Mouse (Mus musculus) limb, embryonic 10.5 days (tissue): ENCODE data around the gene Cd86. TPM values are rescaled to one million over a fixed set of nuclear protein-coding genes. Genes with fewer than 3 reads are reported as not detected.

Experiments
- DNase-seq: peaks from one replicate; pipeline ENCODE4 v3.0.0-alpha.2; 2017; ENCODE audit warnings: low spot score
- H3K27ac ChIP-seq: fragments of 300-500 bp; sonication (generic); 2 replicates; pipeline ENCODE4 v1.5.1; 2016; ENCODE audit warnings: mild to moderate bottlenecking
- H3K27me3 ChIP-seq: fragments of 300-500 bp; sonication (generic); 2 replicates; pipeline ENCODE4 v1.6.1; 2016; ENCODE audit warnings: low read depth, mild to moderate bottlenecking; ENCODE audit not compliant: poor library complexity, severe bottlenecking
- H3K36me3 ChIP-seq: fragments of 300-500 bp; sonication (generic); 2 replicates; pipeline ENCODE4 v1.6.1; 2016; ENCODE audit warnings: mild to moderate bottlenecking, moderate library complexity
- H3K4me1 ChIP-seq: fragments of 300-500 bp; sonication (generic); 2 replicates; pipeline ENCODE4 v1.6.1; 2016
- H3K4me3 ChIP-seq: fragments of 300-500 bp; sonication (generic); 2 replicates; pipeline ENCODE4 v1.5.1; 2016; ENCODE audit warnings: mild to moderate bottlenecking, moderate library complexity
- H3K9me3 ChIP-seq: fragments of 300-500 bp; sonication (generic); replicated peaks from 2 replicates; pipeline ENCODE4 v1.6.1; 2016; ENCODE audit warnings: mild to moderate bottlenecking
- WGBS: fragments of 180-500 bp; shearing (Covaris S2); methylation state at CpG from one replicate; pipeline ENCODE4 v1.1.7; 2016; 5-methylcytosine and 5-hydroxymethylcytosine counted together
- polyA plus RNA-seq: library from polyadenylated mRNA; unstranded; fragments of >200 nt; fragmentation: Nextera tagmentation; extraction: Ambion mirVana; gene quantifications from 2 replicates; pipeline ENCODE4 v1.2.1, GENCODE M21; 2016

Cd86 gene
- polyA plus RNA-seq, 1 experiment from 2014 or later, result 0.55 TPM

GRCm38 (mm10) chr16:36681829-36682228 is 15.9 kb upstream of the Cd86 start:
- Histone ChIP-seq H3K4me1 (peaks cover 3% of the 10 kb centered on the region; the same call in 1 of the 2 replicates), H3K9me3 (no peaks in the 10 kb centered on the region), H3K36me3 (no peaks in the 10 kb centered on the region), H3K4me3 (no peak overlapping the region), H3K27me3 (no peaks in the 10 kb centered on the region), H3K27ac (no peak overlapping the region)
- DNase-seq, result no peak
- 92% methylated on average over 3 of the region's 3 CpGs for WGBS

DNA sequence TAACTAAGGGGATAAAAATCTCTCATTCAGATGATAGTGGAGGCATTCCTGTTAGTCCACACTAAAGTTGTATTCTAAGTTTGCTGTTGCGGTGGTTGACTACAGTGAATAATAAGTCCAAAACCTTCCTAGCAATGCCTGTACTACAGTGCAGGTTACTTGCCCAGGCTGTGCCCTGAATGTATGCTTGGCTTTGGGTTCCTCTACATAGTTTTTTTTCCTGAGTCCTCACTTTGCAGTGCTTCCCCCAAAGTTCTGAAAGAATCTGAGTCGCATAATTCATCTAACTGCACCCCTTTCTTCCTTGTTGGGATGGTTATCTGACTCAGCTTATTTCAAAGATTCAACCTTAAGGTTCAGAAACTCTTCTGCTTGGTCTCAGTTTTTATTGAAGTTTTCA is 10.0 kb upstream of the Cd86 start:
- peaks cover 3% of the 10 kb centered on the region; the same call in 1 of the 2 replicates for H3K4me1 ChIP-seq
- H3K9me3 ChIP-seq, result no peaks in the 10 kb centered on the region
- no peaks in the 10 kb centered on the region for H3K27me3 ChIP-seq
- H3K4me3 ChIP-seq, result no peak overlapping the region
- H3K27ac ChIP-seq, result no peak overlapping the region
- H3K36me3 ChIP-seq, result no peaks in the 10 kb centered on the region
- 86% methylated on average over 2 of the region's 2 CpGs for WGBS
- DNase-seq, result no peak

- 64% methylated on average over 2 of the region's 2 CpGs for WGBS
- no peak for DNase-seq
- Histone ChIP-seq H3K4me3 (no peak overlapping the region), H3K9me3 (no peaks in the 10 kb centered on the region), H3K4me1 (peaks cover 3% of the 10 kb centered on the region; the same call in 1 of the 2 replicates), H3K36me3 (no peaks in the 10 kb centered on the region), H3K27me3 (no peaks in the 10 kb centered on the region), H3K27ac (no peak overlapping the region)
Measured at GRCm38 (mm10) chr16:36675304-36675703, 9.4 kb upstream of the Cd86 start.

GRCm38 (mm10) chr16:36674457-36675204 is 8.8 kb upstream of the Cd86 start:
- 80% methylated on average over 7 of the region's 7 CpGs for WGBS
- H3K4me3 ChIP-seq, result no peak overlapping the region
- no peaks in the 10 kb centered on the region for H3K27me3 ChIP-seq
- H3K27ac ChIP-seq, result no peak overlapping the region
- no peaks in the 10 kb centered on the region for H3K9me3 ChIP-seq
- H3K36me3 ChIP-seq, result no peaks in the 10 kb centered on the region
- DNase-seq, result no peak
- H3K4me1 ChIP-seq, result peaks cover 3% of the 10 kb centered on the region; the same call in 1 of the 2 replicates

GRCm38 (mm10) chr16:36673196-36673595 is 7.3 kb upstream of the Cd86 start:
- no peak overlapping the region for H3K4me3 ChIP-seq
- no peak overlapping the region for H3K27ac ChIP-seq
- no peaks in the 10 kb centered on the region for H3K9me3 ChIP-seq
- 88% methylated on average over 4 of the region's 4 CpGs for WGBS
- no peaks in the 10 kb centered on the region for H3K27me3 ChIP-seq
- no peaks in the 10 kb centered on the region for H3K36me3 ChIP-seq
- H3K4me1 ChIP-seq, result peaks cover 3% of the 10 kb centered on the region; the same call in 1 of the 2 replicates
- no peak for DNase-seq

- 86% methylated on average over 3 of the region's 3 CpGs for WGBS
- DNase-seq, result no peak
- H3K27me3 ChIP-seq, result no peaks in the 10 kb centered on the region
- no peaks in the 10 kb centered on the region for H3K36me3 ChIP-seq
- no peak overlapping the region for H3K27ac ChIP-seq
- H3K9me3 ChIP-seq, result no peaks in the 10 kb centered on the region
- no peaks in the 10 kb centered on the region for H3K4me1 ChIP-seq
- H3K4me3 ChIP-seq, result no peak overlapping the region
Measured at GRCm38 (mm10) chr16:36670590-36670989, 4.7 kb upstream of the Cd86 start.

GRCm38 (mm10) chr16:36666448-36667017 is 652 bp upstream of the Cd86 start:
- Histone ChIP-seq H3K4me3 (no peak overlapping the region), H3K27ac (no peak overlapping the region), H3K36me3 (no peaks in the 10 kb centered on the region), H3K9me3 (no peaks in the 10 kb centered on the region), H3K27me3 (no peaks in the 10 kb centered on the region), H3K4me1 (no peaks in the 10 kb centered on the region)
- WGBS, result 90% methylated on average over 10 of the region's 10 CpGs
- DNase-seq, result no peak

DNA sequence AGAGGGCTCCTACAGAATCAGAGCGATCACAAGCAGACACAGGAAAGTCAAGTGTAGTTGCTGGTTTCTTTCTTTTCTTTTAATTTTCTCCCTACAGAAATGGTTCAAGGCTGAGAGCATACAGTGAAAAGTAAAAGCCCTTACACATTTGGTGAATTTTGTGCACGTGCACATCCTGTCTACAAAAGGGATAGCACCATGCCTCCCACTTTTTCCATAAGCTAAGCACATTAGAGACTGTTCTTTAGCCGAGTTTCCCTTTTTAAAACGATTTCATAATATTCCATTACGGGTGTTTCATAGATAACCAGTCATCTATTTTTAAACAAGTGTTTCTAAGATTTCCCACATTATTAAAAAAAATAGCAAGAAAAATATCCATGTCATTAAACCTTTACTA is 2.4 kb downstream of the Cd86 start:
- DNase-seq, result no peak
- no peaks in the 10 kb centered on the region for H3K36me3 ChIP-seq
- no peak overlapping the region for H3K27ac ChIP-seq
- no peak overlapping the region for H3K4me3 ChIP-seq
- H3K27me3 ChIP-seq, result no peaks in the 10 kb centered on the region
- WGBS, result 93% methylated on average over 5 of the region's 5 CpGs
- H3K9me3 ChIP-seq, result no peaks in the 10 kb centered on the region
- no peaks in the 10 kb centered on the region for H3K4me1 ChIP-seq

DNA sequence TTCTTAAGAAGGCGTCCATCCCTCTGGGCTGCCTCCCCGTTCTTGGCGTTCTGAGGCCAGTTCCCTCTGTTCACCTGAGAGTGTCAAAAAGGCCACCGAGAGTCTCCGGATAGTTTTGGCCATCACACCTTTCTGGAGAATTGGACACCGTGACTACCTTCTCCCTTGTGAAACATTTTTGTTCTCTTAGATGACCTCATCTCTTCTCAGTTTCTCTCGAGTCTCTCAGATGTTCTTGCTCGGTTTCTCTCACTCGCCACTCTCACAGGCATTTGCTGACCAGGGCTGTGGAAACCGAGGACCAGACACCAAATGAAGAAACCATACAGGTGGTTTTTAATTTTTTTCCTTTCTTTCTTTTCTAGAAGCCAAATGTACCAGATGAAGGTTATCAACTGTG is 4.6 kb downstream of the Cd86 start:
- Histone ChIP-seq H3K27me3 (no peaks in the 10 kb centered on the region), H3K27ac (no peak overlapping the region), H3K36me3 (no peaks in the 10 kb centered on the region), H3K4me1 (no peaks in the 10 kb centered on the region), H3K9me3 (no peaks in the 10 kb centered on the region), H3K4me3 (no peak overlapping the region)
- WGBS, result 90% methylated on average over 10 of the region's 10 CpGs
- DNase-seq, result no peak

DNA sequence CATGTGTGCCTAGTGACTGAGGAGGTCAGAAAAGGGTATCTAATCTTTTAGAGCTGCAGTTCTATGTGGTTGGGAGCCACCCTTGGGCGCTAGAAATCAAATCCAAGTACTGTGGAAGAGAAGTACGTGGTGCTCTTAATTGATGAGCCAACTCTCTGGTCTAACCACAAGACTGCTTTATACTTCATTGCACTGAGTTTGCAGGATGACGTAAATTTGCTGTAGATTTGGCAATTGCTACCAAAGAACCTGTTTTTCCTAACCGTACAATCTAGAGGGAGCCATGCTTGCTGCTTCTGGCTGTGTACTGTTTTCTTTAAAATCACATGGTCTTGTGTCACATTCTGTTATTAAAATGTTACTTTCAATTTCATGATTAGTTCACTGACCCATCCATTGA is 10.0 kb downstream of the Cd86 start:
- WGBS, result 88% methylated on average over 4 of the region's 4 CpGs

DNA sequence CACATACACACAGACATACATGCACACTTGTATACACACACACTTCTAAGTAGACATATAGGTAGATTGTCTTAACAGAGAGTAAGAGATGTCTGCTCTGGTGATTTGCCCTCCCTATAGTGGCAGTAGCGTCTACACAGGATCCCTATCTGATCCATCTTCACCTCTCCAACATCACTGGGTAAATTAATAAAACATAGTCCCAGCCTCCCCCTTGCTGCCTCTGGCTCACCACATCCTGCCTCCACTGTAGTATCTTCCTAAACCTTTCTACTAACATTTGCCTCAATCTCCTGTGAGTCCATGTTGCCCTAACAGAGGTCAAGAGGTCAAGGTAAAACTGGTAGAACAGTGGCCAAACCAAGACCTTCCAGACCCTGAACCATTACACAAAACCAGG is 10.7 kb downstream of the Cd86 start:
- Histone ChIP-seq H3K27me3 (no peaks in the 10 kb centered on the region), H3K4me1 (no peaks in the 10 kb centered on the region), H3K4me3 (no peak overlapping the region), H3K9me3 (no peaks in the 10 kb centered on the region), H3K36me3 (no peaks in the 10 kb centered on the region), H3K27ac (no peak overlapping the region)
- DNase-seq, result no peak
- WGBS, result 89% methylated on average over 1 of the region's 1 CpGs

More for the DNA sequence above, 10.0 kb downstream of the Cd86 start:
- Histone ChIP-seq H3K27ac (no peak overlapping the region), H3K4me1 (no peaks in the 10 kb centered on the region), H3K36me3 (no peaks in the 10 kb centered on the region), H3K27me3 (no peaks in the 10 kb centered on the region), H3K4me3 (no peak overlapping the region), H3K9me3 (no peaks in the 10 kb centered on the region)
- no peak for DNase-seq

DNA sequence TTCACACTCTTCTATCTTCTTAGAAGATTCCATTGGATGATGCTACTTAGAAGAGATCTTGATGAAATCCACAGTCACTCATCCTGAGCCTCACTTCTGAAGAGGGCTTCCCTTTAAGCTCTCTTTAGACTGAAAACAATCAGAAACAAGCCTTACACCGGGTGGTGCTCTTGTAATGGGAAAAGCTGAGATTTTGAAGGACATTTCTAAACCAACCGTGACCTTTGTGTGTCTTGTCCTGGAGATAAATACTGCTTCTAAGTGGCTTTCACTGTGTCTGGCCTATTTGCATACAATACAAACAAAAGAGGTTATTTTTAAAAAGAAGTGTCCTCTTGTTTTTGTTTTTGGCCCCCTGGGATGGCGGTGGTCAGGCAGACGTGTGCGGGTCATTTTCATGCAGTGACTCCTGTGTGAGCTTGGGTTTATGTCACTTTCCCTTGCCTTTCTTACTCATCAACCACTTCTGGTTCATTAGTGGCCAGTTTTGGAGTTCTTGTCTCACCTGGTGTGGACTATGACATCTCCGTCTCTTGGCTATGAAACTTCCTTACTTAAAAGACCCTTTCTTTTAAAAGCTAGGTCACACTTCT is 14.6 kb downstream of the Cd86 start:
- H3K27ac ChIP-seq, result no peak overlapping the region
- H3K4me1 ChIP-seq, result no peaks in the 10 kb centered on the region
- WGBS, result 78% methylated on average over 6 of the region's 6 CpGs
- H3K9me3 ChIP-seq, result no peaks in the 10 kb centered on the region
- DNase-seq, result no peak
- H3K27me3 ChIP-seq, result no peaks in the 10 kb centered on the region
- H3K36me3 ChIP-seq, result no peaks in the 10 kb centered on the region
- no peak overlapping the region for H3K4me3 ChIP-seq

DNA sequence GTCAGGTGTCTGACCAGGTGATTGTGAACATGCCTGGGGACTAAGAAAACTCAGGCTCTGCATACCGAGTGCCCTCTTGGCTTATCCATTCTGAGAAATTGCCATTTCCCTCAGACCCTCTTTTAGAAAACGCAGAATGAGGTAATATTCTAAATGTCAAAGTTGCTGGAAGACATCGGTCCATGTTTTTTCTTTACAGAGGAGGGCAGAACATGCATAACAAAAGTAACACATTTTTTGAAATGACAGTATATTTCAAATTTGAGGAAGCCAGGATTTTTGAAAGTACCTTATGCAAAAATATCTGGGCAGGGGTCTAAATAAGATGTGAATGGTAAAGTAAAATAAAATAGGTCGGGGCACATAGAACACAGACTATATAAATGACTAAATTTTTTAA is 15.4 kb downstream of the Cd86 start:
- Histone ChIP-seq H3K4me1 (no peaks in the 10 kb centered on the region), H3K4me3 (no peak overlapping the region), H3K27ac (no peak overlapping the region), H3K9me3 (no peaks in the 10 kb centered on the region), H3K27me3 (no peaks in the 10 kb centered on the region), H3K36me3 (no peaks in the 10 kb centered on the region)
- DNase-seq, result no peak
- WGBS, result 91% methylated on average over 4 of the region's 4 CpGs
